Mouse (Mus musculus) layer of hippocampus, postnatal 14 days (tissue): ENCODE measurements at regions not wholly inside any gene's neighbourhood (a gene's known extent, or its start where the extent isn't known, plus 50 kb on each side); places are given as distances from the start of the nearest gene placed in this dataset.
A peak's percentile ranks its signal among the peaks of the same experiment; 100 is the strongest.

Experiments used
- DNase-seq, 2 experiments: peaks; one replicate each; pipeline ENCODE4 v3.0.0; 2021 to 2022; ENCODE audit warnings: low spot score in 2 of 2, mixed read lengths in 1 of 2

DNA sequence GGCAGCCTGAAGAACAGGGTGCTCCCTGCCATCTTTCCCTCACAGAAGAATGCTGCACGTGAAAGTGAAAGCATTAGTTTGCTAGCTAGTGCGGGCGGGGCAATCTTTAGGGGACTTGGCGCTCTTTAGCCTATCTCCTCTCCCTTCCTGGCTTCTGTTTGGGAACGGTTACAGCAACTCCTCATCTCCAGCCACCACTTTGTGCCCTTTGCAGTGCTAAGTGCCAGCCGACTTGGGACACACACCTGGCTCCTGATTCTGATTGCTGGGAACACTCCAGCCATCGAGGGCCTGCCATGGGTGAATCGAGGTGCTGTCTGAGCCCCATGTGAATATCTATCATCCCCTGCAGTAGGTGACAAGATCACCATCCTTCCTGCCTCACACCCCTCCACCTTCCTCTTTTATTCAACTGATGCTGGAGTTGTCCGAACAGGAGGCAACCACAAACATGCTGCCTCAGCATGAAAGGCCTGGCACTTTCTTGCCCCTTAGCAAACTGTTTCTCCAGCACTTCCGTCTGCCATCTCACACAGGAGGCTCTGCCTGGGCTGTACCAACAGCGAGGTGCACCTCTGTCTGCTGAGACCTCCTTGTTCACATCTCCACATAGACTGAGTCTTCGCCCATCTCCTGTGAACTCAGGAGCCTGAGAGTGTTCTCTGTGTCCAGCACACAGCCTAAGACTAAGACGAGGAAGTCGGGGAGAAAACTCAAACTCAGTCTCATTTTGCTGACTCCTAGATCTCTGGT is 66.2 kb upstream of the Glrp1 start:
- no peak for DNase-seq

DNA sequence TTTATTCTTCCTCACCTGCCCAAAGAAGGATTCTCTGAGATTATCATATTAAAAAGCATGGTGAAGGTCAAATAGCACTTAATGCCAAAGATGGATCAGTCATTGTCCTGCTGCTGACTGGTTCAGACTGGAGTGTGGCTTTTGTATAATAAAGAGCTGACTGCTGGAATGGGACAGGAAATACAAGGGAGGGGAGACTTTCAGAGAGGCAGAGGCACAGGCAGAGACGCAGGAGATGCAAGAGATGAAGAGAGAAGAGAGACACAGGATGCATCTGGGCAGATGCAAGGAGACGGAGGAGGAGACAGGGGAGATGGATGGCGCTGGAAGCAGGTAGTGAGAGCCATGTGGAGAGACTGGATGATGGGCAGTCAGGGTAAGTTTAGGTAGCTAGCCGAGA is 65.4 kb upstream of the Glrp1 start:
- no peak for DNase-seq

DNA sequence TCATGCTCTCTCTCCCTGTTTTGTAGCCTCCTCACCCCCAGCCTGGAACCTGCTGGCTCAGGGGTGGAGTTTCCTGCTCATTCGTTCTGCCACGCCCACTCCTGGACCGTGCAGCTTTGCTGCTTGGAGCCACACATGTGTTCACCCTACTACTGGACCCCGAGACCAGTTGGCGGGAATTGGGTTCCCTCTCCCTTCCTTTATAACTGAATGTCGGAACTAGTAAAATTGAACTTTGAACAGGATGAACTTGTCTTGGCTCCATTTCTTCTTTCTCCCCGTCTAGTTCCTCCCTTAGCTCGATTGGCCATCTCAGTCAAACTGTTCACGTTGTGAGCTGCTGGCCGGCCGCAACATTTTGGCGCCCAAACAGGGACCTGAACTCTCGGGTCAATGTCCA is 62.3 kb upstream of the Glrp1 start:
- DNase-seq = no peak

DNA sequence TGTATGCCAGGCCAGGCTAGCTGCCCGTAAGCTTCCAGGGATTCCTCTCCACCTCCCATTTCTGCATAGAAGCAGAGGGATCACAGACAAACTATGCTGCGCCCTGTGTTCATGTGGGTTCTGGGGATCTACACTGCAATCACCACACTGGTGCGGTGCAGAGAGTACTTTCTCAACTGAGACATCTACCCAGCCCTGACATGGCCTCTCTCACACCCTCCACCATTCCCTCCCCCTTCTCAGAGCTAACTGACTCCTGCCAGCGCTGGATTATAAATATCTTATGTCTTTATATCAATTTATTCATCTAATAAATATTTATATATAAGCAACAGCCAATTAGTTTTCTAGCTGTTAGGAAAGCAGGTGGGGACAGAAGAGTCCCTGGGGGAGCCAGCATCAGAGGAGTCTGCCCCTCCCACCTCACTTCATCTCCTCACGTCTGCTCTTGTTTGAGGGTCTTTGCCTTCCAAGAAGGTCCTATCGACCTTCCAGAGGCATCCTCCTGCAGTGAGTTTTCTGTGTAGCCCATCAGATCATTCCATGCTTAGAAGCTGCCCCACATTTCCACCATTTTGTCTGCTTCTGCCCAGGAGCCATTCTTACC is 58.7 kb upstream of the Glrp1 start:
- no peak for DNase-seq

DNA sequence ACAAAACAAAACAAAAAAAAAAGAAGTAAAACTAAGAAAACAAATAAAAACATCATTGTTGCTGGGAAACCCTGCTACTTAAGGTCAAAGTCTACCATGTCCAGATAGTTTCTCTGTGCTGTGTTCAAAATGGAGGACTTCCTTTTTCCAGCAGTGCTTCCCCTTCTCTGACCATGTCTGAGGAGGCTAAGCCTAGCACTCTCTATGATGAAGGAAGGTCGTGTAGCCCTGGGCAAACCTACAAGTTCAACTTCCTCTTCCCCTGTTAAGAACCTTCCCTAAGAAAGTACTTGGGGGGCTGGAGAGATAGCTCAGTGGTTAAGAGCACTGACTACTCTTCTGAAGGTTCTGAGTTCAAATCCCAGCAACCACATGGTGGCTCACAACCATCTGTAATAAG is 57.3 kb upstream of the Glrp1 start:
- no peak for DNase-seq

DNA sequence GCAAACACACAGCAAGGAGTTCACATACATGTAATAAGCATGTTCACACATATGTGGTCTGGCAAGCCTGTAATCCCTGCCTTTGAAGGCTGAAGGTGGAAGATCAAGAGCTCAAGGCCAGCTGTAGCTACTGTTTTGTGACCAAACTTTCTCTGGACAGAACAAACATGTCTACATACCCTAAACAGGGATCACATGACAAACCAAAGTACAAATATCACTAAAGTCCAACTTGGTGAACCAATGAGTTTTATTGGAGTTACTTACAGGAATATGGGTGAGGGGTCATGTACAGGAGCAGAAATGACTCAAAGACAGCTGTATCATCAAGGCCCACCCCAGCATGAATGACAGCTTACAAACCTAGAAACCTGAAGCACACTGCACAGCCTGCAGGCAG is 56.6 kb upstream of the Glrp1 start:
- no peak for DNase-seq

DNA sequence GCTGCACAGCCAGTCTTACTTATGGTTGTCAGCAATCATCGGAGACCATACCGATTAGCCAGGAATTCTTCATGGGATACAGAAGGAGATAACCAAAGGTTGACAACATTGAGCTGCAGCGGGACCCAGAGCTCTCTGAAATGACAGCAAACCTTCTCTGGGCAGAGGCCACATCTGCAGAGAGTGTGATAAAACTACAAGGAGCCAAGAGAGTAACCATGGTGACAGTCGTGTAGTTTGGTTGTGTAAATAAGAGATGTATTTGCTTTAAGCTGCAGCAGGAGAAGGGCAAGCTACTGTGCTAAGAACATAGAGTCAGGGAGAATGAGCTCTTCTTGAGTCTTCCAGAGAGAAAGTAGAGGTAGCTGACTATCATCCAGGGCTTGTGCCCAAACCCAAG is 55.0 kb upstream of the Glrp1 start:
- no peak for DNase-seq

DNA sequence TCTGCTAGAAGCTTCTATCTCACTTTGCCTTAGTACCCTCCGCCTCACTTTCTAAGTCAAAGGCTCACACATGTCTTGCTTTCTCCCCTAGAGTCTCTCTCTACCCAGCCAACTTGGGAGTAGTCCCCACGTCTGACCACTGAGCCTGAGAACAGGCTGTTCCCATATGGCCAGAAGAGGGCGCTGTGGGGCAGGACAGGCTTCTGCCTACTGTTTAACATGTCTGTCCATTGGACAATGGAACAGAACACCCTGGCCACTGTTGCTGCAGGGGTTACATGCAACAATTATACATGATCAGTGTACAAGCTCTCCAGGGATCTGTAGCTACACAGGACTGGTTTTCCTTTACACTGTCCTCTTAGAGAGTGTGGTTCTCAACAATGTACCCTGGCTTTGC is 52.5 kb upstream of the Glrp1 start:
- DNase-seq = peak; percentile 76 to 86

DNA sequence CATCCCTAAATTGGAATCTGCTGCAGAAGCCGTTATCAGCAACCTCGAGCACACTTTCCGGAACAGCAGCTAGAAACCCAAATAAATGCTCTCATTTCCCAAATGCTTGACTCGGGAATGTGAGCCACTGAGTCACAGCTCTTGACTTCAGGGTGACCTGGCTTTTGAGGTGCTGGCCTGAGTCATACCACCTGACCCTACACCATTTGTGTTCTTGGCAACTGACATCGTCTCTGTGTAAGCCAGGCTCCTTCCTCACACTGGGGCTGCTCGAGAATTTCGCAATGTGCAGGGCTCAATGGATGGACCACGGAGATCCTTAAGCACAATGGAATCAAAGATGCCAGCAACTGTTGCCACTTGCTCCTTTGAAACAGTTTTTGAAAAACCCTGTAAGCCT is 50.9 kb upstream of the Glrp1 start:
- DNase-seq = no peak
